Mouse (Mus musculus) stomach, embryonic 14.5 days (tissue): ENCODE measurements at regions not wholly inside any gene's neighbourhood (a gene's known extent, or its start where the extent isn't known, plus 50 kb on each side); places are given as distances from the start of the nearest gene placed in this dataset.

ENCODE experiments used
- ATAC-seq: fragments of 200-750 bp; cut with Nextera tagmentation; 2 replicates; pipeline ENCODE4 v1.8.0; 2017; ENCODE audit warnings: low read depth, moderate TSS enrichment; ENCODE audit not compliant: insufficient number of reproducible peaks, insufficient read depth, low FRiP score
- H3K27ac ChIP-seq: fragments of 300-500 bp; sonication (generic); 2 replicates; pipeline ENCODE4 v1.5.1; 2014; ENCODE audit warnings: mild to moderate bottlenecking, low read length, moderate library complexity, mixed read lengths
- H3K27me3 ChIP-seq: fragments of 300-500 bp; sonication (generic); 2 replicates; pipeline ENCODE4 v1.6.1; 2014; ENCODE audit warnings: low read length, control low read depth, mixed read lengths; ENCODE audit not compliant: control insufficient read depth, insufficient read depth
- H3K36me3 ChIP-seq: fragments of 300-500 bp; sonication (generic); 2 replicates; pipeline ENCODE4 v1.6.1; 2014; ENCODE audit warnings: mild to moderate bottlenecking, control low read depth, low read length, moderate library complexity, mixed read lengths; ENCODE audit not compliant: control insufficient read depth, insufficient read depth
- H3K4me1 ChIP-seq: fragments of 300-500 bp; sonication (generic); 2 replicates; pipeline ENCODE4 v1.6.1; 2014; ENCODE audit warnings: low read length, control low read depth, mixed read lengths; ENCODE audit not compliant: control insufficient read depth, insufficient read depth
- H3K4me2 ChIP-seq: fragments of 300-500 bp; sonication (generic); replicated peaks from 2 replicates; pipeline ENCODE4 v1.6.1; 2014; ENCODE audit warnings: low read depth, low read length, control low read depth
- H3K4me3 ChIP-seq: fragments of 300-500 bp; sonication (generic); 2 replicates; pipeline ENCODE4 v1.5.1; 2014; ENCODE audit warnings: low read depth, low read length, control low read depth
- H3K9ac ChIP-seq: fragments of 300-500 bp; sonication (generic); replicated peaks from 2 replicates; pipeline ENCODE4 v1.6.1; 2014; ENCODE audit warnings: low read depth, mild to moderate bottlenecking, control low read depth, low read length, moderate library complexity, mixed read lengths
- H3K9me3 ChIP-seq: fragments of 300-500 bp; sonication (generic); 2 replicates; pipeline ENCODE4 v1.6.1; 2016; ENCODE audit warnings: low read depth, low read length, control low read depth; ENCODE audit not compliant: control insufficient read depth
- WGBS: fragments of 180-500 bp; shearing (Covaris S2); extraction: QIAGEN DNeasy Blood & Tissue Kit; methylation state at CpG from one replicate; pipeline ENCODE4 v1.1.7; 2014; 5-methylcytosine and 5-hydroxymethylcytosine counted together

DNA sequence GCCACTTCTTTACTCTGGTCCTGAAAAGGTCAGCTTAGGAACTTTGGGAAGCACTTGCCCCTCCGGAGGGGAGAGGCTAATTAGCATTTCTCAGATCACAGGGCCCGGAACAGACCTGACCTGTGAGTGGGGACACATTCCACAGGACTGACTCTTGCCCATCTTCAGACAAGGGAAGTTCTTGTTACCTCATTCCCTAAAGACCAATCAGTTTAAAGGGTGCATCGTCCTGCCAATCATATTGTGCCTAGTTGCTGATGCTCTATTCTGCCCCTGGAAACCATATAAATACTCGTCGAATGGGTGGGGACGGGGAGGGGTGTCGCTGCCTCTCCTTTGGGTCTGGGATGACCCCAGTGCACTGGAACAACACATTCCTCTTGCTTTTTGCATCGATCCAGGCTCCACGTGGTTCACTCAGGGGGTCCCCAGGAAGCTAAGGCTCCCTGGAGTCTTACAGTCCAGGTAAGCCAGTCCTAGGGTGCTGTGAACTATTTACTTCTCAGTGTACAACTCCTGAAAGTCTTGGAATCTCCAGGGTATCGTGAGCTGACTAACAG lies 219.9 kb upstream of the Amigo2 start:
- Histone ChIP-seq H3K9me3 (no peaks in the 10 kb centered on the region), H3K9ac (no peak overlapping the region), H3K4me3 (no peak overlapping the region), H3K36me3 (no peaks in the 10 kb centered on the region), H3K27me3 (no peaks in the 10 kb centered on the region), H3K4me2 (no peak overlapping the region), H3K4me1 (no peaks in the 10 kb centered on the region), H3K27ac (no peak overlapping the region)
- 80% methylated on average over 10 of the region's 10 CpGs for WGBS
- no peak for ATAC-seq

DNA sequence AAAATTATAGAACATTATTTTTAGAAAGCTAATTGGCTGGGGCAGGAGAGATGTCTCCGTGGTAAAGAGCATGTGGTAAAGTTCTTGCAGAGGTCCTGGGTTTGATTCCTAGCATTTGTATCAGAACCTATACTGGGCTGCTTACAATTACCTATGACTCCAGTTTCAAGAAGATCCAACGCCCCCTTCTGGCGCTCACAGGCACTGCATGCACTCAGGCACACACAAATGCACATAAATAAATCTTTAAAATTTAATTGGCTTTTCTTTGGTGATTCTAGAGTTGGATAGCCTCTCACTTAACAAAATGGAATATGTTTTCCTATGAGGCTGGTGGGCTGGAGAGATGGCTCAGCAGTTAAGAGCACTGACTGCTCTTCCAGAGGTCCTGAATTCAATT lies 219.0 kb upstream of the Amigo2 start:
- no peaks in the 10 kb centered on the region for H3K36me3 ChIP-seq
- 70% methylated on average over 3 of the region's 3 CpGs for WGBS
- no peaks in the 10 kb centered on the region for H3K4me1 ChIP-seq
- no peak overlapping the region for H3K27ac ChIP-seq
- no peak overlapping the region for H3K9ac ChIP-seq
- no peak overlapping the region for H3K4me3 ChIP-seq
- H3K27me3 ChIP-seq: no peaks in the 10 kb centered on the region
- ATAC-seq: no peak
- H3K9me3 ChIP-seq: no peaks in the 10 kb centered on the region
- no peak overlapping the region for H3K4me2 ChIP-seq

DNA sequence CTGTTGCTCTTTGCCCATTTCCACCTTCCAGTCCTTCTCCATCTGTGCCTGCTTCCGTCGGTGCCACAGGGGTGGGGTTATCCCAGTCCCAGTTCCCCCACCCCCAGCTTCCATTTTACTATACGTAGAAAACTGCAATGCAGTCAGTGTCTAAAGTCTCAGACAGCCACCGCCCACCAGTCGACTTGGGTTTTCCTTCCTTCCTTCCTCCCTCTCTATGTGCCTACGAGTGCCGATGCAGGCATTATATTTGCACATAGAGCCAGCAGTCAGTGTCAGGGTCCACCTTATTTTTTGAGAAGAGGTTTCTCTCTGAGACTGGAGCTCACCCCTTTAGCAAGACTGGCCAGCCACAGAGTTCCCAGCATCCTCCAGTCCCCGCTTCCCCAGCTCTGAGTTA lies 218.3 kb upstream of the Amigo2 start:
- H3K27ac ChIP-seq: no peak overlapping the region
- WGBS: 87% methylated on average over 8 of the region's 8 CpGs

DNA sequence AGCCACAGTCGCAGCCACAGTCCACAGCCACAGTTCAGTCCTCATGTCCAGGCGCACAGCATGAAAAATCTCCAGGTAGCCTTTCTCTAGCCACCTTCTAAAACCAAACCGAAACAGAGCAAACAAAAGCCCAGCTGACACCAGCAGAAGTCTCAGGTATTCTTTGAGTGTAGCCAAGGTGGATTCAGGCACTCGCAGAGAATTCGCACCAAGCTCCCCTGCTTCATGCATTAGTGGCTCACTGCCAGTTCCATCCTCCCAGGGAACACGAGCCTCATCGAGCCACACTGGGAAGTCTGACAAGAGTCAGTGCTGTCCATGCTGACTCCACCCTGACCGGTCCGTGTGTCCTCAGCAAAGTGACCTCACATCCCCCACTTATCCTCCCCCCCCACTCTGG lies 217.7 kb upstream of the Amigo2 start:
- no peak overlapping the region for H3K27ac ChIP-seq
- no peaks in the 10 kb centered on the region for H3K4me1 ChIP-seq
- no peaks in the 10 kb centered on the region for H3K9me3 ChIP-seq
- no peak overlapping the region for H3K4me2 ChIP-seq
- no peak overlapping the region for H3K4me3 ChIP-seq
- ATAC-seq: no peak
- no peaks in the 10 kb centered on the region for H3K36me3 ChIP-seq
- H3K9ac ChIP-seq: no peak overlapping the region
- 83% methylated on average over 9 of the region's 9 CpGs for WGBS
- no peaks in the 10 kb centered on the region for H3K27me3 ChIP-seq

More for the DNA sequence above, 218.3 kb upstream of the Amigo2 start:
- ATAC-seq: no peak
- Histone ChIP-seq H3K4me1 (no peaks in the 10 kb centered on the region), H3K36me3 (no peaks in the 10 kb centered on the region), H3K27me3 (no peaks in the 10 kb centered on the region), H3K4me2 (no peak overlapping the region), H3K4me3 (no peak overlapping the region), H3K9ac (no peak overlapping the region), H3K9me3 (no peaks in the 10 kb centered on the region)

DNA sequence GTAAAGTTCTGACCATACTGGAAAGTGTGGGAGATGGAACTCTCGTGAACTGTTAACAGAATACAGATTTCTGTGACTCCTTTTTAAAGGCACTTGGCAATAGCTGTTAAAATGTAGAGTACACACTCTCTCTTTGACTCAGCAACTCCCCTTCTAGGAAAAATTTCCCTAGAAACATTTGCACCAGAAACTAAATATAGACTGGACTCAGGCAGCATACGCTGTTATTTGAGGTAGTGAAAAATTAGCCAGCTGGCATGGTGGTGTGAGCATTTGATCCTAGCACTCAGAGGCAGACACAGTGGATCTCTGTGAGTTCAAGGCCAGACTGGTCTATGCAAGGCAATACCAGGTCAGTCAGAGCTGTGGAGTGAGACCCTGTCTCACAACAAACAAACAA lies 215.5 kb upstream of the Amigo2 start:
- Histone ChIP-seq H3K9me3 (no peaks in the 10 kb centered on the region), H3K27ac (no peak overlapping the region), H3K27me3 (no peaks in the 10 kb centered on the region), H3K4me3 (no peak overlapping the region), H3K4me2 (no peak overlapping the region), H3K4me1 (no peaks in the 10 kb centered on the region), H3K36me3 (no peaks in the 10 kb centered on the region), H3K9ac (no peak overlapping the region)
- 51% methylated on average over 2 of the region's 2 CpGs for WGBS
- no peak for ATAC-seq

DNA sequence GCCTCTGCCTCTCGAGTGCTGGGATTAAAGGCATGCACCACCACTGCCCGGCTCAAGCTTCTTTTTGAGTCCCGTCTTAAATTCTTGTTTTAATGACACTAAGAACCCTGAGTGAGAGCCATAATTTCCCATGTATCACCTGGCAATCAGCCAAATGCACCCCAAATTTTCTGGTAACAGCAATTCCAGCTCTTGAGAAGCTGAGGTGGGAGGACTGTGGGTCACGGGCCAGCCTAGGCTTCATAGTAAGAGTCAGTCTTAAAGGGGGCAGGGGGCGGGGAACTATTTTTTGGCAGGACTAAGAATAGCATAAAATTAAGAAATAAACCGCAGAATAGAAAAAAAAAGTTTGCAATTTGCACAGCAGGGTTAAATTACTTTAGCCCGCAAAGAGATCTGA lies 214.9 kb upstream of the Amigo2 start:
- no peak for ATAC-seq
- 85% methylated on average over 7 of the region's 7 CpGs for WGBS
- Histone ChIP-seq H3K9me3 (no peaks in the 10 kb centered on the region), H3K9ac (no peak overlapping the region), H3K4me2 (no peak overlapping the region), H3K4me1 (no peaks in the 10 kb centered on the region), H3K36me3 (no peaks in the 10 kb centered on the region), H3K27me3 (no peaks in the 10 kb centered on the region), H3K4me3 (no peak overlapping the region), H3K27ac (no peak overlapping the region)

DNA sequence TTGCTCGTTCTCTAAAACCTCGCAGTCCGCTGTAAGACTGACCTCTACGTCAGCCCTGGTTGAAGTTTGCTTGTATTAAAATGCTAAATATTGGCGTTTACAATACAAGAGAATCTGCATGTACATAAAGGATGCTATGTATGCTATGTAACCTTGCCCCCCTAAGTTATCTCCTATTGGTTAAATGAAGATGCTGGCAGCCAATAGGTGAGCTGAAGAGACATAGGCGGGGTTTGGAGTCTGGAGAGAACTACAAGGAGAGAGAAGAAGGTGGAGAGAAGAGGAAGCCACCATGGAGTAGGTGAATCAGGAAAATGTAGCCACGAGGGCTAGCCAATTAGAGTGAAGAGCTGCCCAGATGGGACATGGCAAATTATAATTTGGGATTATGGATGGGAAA lies 214.0 kb upstream of the Amigo2 start:
- no peaks in the 10 kb centered on the region for H3K4me1 ChIP-seq
- H3K36me3 ChIP-seq: no peaks in the 10 kb centered on the region
- H3K27ac ChIP-seq: no peak overlapping the region
- no peaks in the 10 kb centered on the region for H3K9me3 ChIP-seq
- no peaks in the 10 kb centered on the region for H3K27me3 ChIP-seq
- H3K4me2 ChIP-seq: no peak overlapping the region
- H3K9ac ChIP-seq: no peak overlapping the region
- WGBS: 76% methylated on average over 7 of the region's 7 CpGs
- ATAC-seq: no peak
- no peak overlapping the region for H3K4me3 ChIP-seq

DNA sequence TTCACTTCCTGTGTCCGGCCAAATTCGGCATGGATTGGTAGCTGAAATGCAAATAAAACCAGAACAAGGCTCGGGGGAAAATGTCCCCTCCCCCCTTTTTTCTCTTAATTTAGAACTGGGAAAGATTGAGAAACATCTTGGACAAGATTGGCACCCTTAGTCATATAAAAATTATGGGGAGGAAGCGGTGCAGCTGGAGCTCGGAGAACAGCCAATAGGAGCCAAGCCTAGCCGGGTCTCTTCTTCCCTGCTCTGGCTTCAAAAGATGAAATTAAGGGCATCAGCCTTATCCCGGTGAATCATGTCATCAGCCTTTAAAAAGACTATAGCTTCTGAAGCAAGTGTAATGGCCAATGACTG lies 213.3 kb upstream of the Amigo2 start:
- no peaks in the 10 kb centered on the region for H3K27me3 ChIP-seq
- H3K27ac ChIP-seq: no peak overlapping the region
- ATAC-seq: no peak
- no peak overlapping the region for H3K4me3 ChIP-seq
- no peaks in the 10 kb centered on the region for H3K9me3 ChIP-seq
- H3K36me3 ChIP-seq: no peaks in the 10 kb centered on the region
- no peak overlapping the region for H3K9ac ChIP-seq
- no peaks in the 10 kb centered on the region for H3K4me1 ChIP-seq
- 84% methylated on average over 7 of the region's 7 CpGs for WGBS
- H3K4me2 ChIP-seq: no peak overlapping the region

DNA sequence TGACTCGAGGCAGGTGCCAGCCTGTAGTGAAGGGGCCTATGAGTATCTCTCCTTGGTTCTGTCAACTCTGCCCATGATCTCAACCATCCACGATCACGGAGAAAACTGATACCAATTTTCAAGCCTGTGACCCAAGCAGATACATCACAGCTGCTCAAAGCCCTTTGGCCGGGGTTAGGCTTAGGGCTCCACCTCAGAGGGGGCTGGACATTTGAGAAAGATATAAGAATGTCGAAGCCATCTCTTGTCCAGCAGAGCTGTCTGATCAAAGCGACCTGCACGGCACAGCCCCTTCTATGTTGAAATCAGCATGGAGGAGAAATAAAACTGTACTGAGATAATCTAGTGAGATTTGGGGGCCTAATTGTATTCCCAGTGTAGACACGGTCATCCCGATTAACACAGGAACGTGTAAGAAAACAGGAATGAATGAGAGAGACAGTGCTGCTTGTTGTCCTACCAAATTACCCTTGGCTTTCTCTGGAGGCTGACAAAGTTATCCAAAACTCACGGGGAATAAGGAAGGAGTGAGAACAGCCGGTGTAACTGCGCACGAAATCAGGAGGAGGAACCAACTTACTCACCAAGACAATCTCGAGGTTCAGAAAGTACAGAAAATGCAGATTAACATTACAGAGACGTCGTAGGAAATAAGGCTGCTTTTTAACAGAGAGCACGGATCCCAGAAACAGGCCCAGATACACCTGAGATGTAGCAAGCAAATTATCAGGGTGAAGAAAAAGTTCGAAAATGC lies 212.7 kb upstream of the Amigo2 start:
- Histone ChIP-seq H3K27me3 (no peaks in the 10 kb centered on the region), H3K9ac (no peak overlapping the region), H3K4me3 (no peak overlapping the region), H3K4me1 (no peaks in the 10 kb centered on the region), H3K4me2 (no peak overlapping the region), H3K27ac (no peak overlapping the region), H3K9me3 (no peaks in the 10 kb centered on the region), H3K36me3 (no peaks in the 10 kb centered on the region)
- ATAC-seq: no peak
- 86% methylated on average over 19 of the region's 19 CpGs for WGBS
